Mouse (Mus musculus) kidney, postnatal 25 days (tissue): Measurements from ENCODE around the gene Snx1.

Source experiments
- DNase-seq, 2 experiments: peaks; one replicate each; pipeline ENCODE4 v3.0.0; 2021; ENCODE audit warnings: mixed read lengths in 2 of 2

Gene Snx1

GRCm38 (mm10) chr9:66087062-66087461, 39.3 kb downstream of the Snx1 start:
- DNase-seq: no peak

DNA sequence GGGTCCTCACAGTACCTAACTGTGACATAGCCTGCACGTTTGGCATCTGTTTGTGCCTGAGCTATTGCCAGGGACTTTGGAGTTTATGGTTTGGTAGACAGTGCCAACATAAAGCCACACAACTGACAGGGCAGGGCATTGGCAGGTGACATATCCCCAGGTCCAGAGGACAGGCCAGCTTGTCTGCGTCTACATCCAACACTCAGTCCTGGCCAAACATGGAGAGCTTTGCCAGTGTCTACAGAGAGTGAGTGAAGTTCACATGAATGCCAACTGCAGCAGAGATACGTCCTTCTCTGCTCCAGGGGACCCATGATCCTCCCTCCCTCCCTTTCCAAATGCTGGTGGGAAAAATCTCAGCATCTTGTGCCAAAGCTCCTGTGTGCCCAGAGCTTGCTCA, 42.2 kb downstream of the Snx1 start:
- DNase-seq: no peak

DNA sequence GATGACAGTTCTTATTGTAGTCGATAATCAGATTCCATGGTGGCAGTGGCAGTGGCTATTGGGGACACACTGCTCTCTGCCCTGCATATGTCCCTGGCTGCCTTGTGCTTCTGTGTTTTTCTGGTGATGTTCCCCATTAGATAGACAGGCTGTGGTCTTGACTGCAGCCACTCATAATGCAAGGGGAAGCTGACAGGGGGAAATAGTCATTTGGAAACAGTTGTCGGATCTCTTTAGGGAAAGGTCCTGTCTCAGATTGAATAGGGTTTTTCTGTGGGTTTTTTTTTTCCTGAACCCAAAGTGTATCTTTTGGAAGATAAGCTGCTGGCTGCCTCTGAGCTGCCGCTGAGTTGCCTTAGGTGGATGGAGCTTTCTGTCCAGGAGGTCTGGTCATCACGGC, 44.4 kb downstream of the Snx1 start:
- no peak for DNase-seq

- DNase-seq: no peak
Observed at GRCm38 (mm10) chr9:66080804-66081459, 45.5 kb downstream of the Snx1 start.

DNA sequence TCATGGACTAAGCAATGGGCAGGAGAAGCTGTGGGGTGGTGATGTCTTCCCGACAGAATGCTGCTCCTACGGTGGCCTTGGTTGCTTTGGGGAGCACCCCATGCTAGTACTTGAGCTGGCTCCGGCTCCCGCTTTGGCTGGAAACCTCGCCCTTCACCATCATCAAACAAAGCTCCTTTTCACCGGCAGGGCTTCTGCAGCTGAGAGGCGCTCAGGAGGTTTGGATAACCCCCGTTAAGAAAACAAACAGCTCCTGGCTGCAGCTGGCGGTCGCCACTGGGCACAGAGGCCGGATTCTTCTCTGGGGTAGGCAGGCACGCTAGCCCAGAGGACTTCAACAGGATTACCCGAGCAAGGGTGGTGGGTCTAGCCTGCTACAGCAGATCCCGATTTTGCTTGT, 47.9 kb downstream of the Snx1 start:
- no peak for DNase-seq

DNA sequence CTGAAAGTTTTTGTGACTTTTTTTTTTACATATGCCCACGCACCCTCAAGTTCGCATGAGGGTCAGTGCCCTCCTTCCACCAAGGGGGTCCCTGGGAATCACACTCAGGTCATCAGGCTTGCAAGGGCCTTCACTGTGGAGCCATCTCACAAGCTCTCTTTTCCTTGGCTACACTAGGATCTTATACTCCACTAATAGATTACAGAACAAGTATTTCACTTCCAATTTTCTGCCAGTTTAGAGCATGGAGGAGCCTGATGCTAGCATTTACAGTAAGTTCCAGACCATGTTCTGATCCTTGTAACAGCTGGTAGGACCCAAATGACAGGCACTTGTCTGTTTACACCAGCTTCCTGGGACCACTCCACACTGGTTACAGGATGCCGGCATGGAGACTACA, 48.3 kb downstream of the Snx1 start:
- no peak for DNase-seq

GRCm38 (mm10) chr9:66072754-66073153, 53.6 kb downstream of the Snx1 start:
- no peak for DNase-seq

DNA sequence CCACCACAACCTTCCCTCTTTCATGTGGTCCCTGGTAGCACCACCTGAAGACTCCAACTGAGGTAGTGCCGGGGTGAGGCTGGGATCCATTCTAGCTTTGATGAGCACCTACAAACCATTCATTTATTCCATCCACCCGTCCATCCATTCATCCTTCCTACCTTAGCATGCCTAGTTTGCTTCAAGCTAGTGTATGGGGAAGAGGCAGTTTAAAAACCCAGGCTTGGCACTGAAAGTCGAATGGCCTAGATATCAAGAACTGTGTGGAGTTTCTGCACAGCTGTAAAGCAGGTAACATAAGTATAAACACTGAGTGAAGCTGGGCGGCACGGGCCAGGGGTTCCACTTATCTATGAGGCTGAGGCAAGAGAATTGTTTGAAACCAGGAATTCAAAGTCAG, 56.2 kb downstream of the Snx1 start:
- no peak for DNase-seq

DNA sequence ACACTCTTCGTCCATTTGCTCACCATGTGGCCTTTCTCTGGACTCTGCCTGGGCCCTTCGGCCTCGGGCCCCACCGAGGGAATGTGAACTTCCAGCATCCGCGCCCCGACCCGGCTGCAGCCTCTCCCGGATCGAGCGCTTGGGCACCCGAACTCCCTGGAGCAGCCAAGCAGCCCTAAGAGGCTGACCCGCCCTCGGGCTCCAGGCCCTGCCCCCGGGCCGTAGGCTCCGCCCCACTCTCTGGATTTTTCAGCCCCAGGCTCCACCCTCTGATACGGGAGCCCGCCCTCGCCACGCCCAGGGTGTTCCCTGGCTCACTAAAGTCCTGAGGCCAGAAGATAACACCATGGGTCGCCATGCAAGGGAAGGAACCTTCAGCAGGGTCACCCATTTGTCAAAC, 56.8 kb downstream of the Snx1 start, which contains the start of gene Snx22:
Gene Snx22 (minus strand): TSS at position 137 of the 400 bp plus-strand sequence.
- DNase-seq: peak; percentile 90 to 91

DNA sequence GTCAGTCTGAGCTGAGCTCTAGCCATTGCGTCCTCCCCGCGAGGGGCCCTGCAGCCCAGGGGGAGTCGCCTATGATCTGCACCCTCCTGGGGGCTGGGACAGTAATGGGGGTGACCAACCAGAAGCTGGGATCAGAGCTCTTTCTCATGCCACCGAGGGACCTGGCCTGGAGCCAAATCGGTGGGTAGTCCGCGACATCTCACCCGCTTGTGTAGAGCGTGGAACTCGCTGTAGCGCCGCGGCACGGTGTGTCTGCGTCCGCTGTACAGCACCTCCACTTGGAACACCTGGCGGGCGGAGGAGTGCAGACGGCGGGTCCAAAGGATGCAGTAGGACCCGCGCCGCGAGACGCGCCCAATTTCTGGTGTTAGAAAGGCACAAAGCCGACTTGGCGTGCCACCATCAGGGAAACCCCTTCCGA, 57.4 kb downstream of the Snx1 start:
- DNase-seq: peak; percentile 29 to 59

DNA sequence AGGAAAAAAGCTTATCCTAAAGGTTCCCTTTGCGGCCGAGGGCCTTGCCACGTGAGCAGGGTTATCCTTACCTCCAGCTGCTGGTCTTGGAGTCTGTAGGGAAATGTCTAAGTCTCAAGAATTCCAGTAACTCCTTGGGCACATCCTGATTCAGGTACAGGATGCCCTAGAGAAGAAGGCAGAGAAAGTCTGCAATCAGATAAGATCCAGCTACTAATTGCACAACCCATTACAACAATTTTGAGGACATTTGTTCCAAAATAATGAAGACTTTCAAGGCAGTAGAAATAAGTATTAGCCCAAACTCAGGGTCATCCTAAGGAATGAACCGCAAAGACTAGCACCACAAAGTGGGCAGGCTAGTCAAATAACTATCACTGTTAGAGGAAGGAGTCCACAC, 58.3 kb downstream of the Snx1 start:
- no peak for DNase-seq

GRCm38 (mm10) chr9:66067542-66067941, 58.8 kb downstream of the Snx1 start:
- DNase-seq: peak; percentile 64 to 74

- DNase-seq: no peak
Observed at GRCm38 (mm10) chr9:66066791-66067190, 59.6 kb downstream of the Snx1 start.

DNA sequence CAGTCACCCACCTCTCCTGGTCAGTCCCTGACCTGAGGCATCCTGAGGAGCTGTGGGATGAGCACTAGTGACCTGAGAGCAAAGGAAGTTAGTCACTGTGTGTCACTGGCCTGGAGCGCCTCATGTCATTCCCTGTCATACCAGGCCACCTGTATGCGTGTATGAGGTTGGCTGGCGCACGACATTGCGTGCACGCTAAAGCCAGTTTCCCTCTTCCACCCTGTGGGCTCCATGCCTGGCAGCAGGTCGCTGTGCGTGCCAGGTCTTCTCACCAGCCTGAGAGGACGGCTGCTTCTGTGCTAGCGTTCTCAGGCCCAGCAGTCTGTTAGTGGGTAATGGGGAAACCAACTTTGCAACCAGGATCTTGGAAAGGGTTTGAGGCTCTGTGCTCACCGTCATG, 62.1 kb downstream of the Snx1 start:
- no peak for DNase-seq

DNA sequence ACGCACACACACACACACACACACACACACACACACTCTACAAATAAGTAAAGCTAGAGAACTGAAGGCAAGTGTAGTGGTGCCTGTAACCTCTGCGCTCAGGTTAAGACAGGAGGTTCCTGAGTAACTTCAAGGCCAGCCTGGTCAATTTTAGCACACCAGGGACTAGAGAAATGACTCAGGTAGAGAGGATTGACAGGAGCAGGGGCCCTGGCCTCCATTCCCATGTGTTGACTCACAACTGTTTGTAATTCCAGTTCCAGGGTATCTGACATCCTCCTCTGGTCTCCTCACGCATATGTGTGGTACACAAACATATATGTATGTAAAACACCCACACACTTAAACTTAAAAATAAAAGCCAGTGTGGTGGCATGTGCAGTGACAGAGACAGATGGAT, 62.9 kb downstream of the Snx1 start:
- DNase-seq: no peak

DNA sequence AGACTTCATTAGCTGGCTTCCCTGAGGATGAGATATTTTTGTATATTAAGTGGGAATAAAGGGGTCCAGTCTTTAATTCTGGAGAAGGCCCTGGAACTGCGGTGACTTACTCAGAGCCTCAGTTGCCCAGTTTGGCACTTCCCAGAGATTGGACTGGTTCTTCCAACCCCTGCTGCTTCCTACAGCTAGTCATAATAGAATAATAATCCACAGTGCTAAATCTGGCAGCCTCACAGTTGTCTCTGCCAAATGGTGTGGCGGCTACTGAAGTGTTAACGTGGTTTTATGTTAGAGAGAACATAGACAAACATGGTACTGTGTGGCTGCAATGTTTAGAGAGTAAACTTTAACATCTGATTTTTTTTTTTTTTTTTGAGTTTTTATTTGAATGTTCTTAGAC, 64.7 kb downstream of the Snx1 start:
- no peak for DNase-seq

GRCm38 (mm10) chr9:66060986-66061385, 65.4 kb downstream of the Snx1 start:
- DNase-seq: no peak

DNA sequence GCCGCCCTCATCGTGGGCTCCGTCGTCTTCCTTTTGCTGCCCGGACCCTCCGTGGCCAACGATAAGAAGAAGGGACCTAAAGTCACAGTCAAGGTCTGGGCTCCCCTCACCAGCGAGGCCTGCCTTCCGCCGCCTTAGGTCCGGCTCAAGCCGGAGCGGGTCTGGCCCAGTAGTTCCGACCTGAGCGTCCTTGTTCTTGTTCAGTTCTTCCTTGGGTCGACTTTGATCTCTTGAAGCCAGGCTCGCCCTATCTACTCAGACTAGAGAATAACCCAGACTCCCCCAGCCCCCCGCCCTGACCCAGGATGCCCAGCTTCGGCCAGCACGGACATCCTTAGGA, 66.1 kb downstream of the Snx1 start:
- no peak for DNase-seq

DNA sequence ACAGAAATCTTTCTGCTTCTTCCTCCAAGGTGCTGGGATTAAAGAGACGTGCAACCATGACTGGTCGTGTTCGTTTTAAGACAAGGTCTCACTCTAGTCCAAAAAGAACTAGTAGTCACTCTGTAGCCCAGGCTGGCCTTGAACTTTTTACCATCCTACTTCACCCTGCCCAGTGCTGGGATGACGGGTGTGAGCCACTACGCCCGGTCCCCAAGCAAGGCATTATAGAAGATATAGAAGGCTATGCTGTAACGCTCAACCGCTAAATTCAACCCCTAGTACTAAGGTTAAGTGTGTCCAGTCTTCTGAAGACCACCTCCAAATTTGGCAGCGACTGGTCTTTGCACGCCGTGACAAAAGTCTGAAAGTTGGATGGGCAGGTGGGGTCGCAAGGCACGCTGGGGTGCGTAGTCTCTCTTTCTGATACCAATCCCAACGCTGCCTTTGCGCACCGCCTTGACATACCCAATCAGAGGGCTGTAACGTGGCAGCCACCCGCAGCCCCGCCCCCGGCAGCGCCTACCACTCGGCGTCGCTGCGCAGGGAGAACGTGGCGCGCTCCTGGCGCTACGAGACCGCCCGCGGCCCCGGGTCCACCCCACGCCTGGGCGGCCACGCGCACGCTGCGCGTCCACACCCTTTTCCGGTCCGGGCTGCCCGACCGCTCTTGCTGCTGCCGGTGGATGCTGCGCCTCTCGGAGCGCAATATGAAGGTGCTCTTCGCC, 66.6 kb downstream of the Snx1 start, which contains the start of gene Ppib:
Gene Ppib (plus strand): TSS at position 640 of the 725 bp plus-strand sequence.
- DNase-seq: peak; percentile 97 to 100

DNA sequence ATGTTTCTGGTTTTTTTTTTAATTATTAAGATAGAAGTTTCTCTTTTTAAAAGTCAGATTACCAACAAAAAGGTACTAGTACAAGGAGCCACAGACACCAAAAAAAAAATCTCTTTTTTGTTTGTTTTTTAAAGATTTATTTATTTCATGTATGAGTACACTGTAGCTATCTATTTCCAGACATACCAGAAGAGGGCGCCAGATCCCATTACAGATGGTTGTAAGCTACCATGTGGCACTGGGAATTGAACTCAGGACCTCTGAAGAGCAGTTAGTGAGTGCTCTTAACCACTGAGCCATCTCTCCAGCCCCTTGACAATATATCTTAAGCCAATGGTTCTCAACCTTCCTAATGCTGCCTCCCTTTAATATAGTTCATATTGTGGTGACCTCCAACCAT, 72.8 kb downstream of the Snx1 start:
- no peak for DNase-seq

- peak in 1 of 2 experiments; percentile 21 for DNase-seq
Observed at GRCm38 (mm10) chr9:66052731-66053130, 73.7 kb downstream of the Snx1 start.

GRCm38 (mm10) chr9:66051493-66051892, 74.9 kb downstream of the Snx1 start:
- DNase-seq: no peak

DNA sequence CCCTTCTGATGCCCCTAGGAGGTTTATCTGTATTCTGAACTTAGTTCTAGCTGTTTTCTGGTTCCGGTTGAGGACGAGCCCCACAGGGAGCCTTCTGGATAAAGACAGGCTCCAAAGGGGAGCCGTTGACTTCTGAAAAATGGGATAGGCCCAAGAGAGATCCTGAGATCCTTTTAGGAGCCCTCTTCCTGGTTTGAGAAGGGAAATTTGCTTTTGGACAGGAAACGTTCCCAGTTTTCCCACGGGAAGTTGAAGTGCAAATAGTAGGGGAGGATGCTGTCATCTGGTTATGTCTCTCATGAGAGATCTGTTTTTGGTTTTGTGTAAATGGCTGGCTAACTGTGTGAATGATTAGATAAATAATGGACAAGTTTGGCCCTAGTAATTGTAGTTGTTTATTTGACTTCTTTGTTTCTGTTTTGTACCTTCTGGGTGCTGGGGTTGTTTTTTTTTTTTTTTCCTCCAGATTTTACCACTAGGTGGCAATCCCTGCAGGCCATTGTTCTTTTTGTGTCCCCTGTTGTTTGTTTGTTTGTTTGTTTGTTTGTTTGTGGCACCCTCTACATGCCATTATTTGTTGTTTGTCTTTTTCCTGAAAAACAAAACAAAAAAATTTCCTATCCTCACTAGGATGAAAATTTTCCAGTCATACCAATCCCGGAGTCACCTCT, 76.3 kb downstream of the Snx1 start:
- no peak for DNase-seq

GRCm38 (mm10) chr9:66043241-66043640, 83.1 kb downstream of the Snx1 start:
- DNase-seq: no peak
